Comparison of ENCODE assay signal across 8 mouse cellular contexts in the genomic region with DNA sequence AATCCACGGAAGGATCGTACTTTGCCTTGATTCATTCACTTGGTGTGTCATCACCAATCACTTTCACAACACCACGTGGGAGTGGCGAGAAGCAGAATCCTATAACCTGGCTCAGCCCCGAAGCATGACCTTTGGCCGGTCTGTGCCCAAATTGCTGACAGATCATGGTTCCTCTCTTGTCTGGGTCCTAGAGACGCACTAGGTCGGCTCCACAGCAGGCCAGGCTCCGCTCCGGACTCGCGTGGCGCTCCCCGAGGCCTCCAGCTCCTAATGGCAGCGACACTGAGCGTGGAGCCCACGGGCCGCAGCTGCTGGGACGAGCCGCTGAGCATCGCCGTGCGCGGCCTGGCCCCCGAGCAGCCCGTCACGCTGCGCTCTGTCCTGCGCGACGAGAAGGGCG. TPM values are rescaled to one million over a fixed set of nuclear protein-coding genes. Genes with fewer than 3 reads are reported as not detected.
DNase-seq lines count a peak whose midpoint lies in the region; ATAC-seq and TF ChIP-seq lines count a peak whose summit lies in the region.
"Not testable (repeated sequence)": the region's sequence is repeated elsewhere in the genome, so short reads cannot be mapped to it uniquely, and the experiment has no call there.

TSS of gene Acot4 (plus strand) at position 139 of the 400 bp plus-strand sequence.

- not testable (repeated sequence) for H3K27me3 ChIP-seq in forebrain, postnatal 0 days (ENCODE audit: insufficient read depth, low read length); hindbrain, embryonic 16.5 days (replicated peaks; ENCODE audit: control insufficient read depth, insufficient read depth, low read length); liver, postnatal 0 days (ENCODE audit: insufficient read depth, low read length); midbrain, embryonic 15.5 days (replicated peaks); stomach, embryonic 14.5 days (ENCODE audit: control insufficient read depth, insufficient read depth, low read length)

- not testable (repeated sequence) for TF ChIP-seq CTCF in forebrain, postnatal 0 days (IDR thresholded peaks at IDR 0.05; ENCODE audit: low read depth); liver, postnatal 0 days (IDR thresholded peaks at IDR 0.05; ENCODE audit: low read depth)

- peak; percentile 2 for DNase-seq in T-cell, adult 2 months (ENCODE audit: low spot score)
- DNase-seq in cerebellum, postnatal 14 days, result peak; percentile 32 to 42
- DNase-seq in forebrain, postnatal 0 days, result peak; percentile 26
- peak; percentile 64 for DNase-seq in large intestine, adult 2 months (ENCODE audit: low read depth, low spot score)
- peak; percentile 75 for DNase-seq in liver, postnatal 0 days

- peak; percentile 64 for ATAC-seq in forebrain, postnatal 0 days
- peak; percentile 67 for ATAC-seq in hindbrain, embryonic 16.5 days
- ATAC-seq in liver, postnatal 0 days, result peak; percentile 83
- ATAC-seq in midbrain, embryonic 15.5 days (replicated peaks), result not testable (repeated sequence)
- 0 out of 2 replicates have a peak, but pooled peaks have one; percentile 37 for ATAC-seq in stomach, embryonic 14.5 days (ENCODE audit: insufficient number of reproducible peaks, insufficient read depth, low FRiP score, low read depth)

- 14% methylated on average over 24 of the region's 32 CpGs for WGBS in forebrain, postnatal 0 days
- WGBS in hindbrain, embryonic 16.5 days, result 12% methylated on average over 18 of the region's 32 CpGs
- 3% methylated on average over 32 of the region's 32 CpGs for WGBS in large intestine, adult 2 months
- whole genome bisulfite sequencing in liver, postnatal 0 days (ENCODE audit: insufficient replicate concordance), result 18% methylated on average over 17 of the region's 32 CpGs
- WGBS in midbrain, embryonic 15.5 days, result 7% methylated on average over 32 of the region's 32 CpGs
- WGBS in stomach, embryonic 14.5 days, result 9% methylated on average over 23 of the region's 32 CpGs

- H3K4me2 ChIP-seq in forebrain, postnatal 0 days (ENCODE audit: low read depth), result peak within 1 kb of the TSS; percentile 64
- H3K4me2 ChIP-seq in hindbrain, embryonic 16.5 days (ENCODE audit: low read length), result peak within 1 kb of the TSS; percentile 75
- H3K4me2 ChIP-seq in liver, postnatal 0 days (ENCODE audit: low read depth, low read length), result peak within 1 kb of the TSS; percentile 67
- peak within 1 kb of the TSS; percentile 66 for H3K4me2 ChIP-seq in midbrain, embryonic 15.5 days
- peak within 1 kb of the TSS; percentile 60 for H3K4me2 ChIP-seq in stomach, embryonic 14.5 days (replicated peaks; ENCODE audit: low read depth, low read length)

- H3K36me3 ChIP-seq in forebrain, postnatal 0 days (ENCODE audit: insufficient read depth); hindbrain, embryonic 16.5 days (ENCODE audit: control insufficient read depth, insufficient read depth, low read length); liver, postnatal 0 days (replicated peaks; ENCODE audit: insufficient read depth, low read length); midbrain, embryonic 15.5 days (replicated peaks); stomach, embryonic 14.5 days (ENCODE audit: control insufficient read depth, insufficient read depth, low read length): not testable (repeated sequence)

- H3K27ac ChIP-seq in forebrain, postnatal 0 days (ENCODE audit: low read depth, low read length); hindbrain, embryonic 16.5 days (ENCODE audit: low read depth, low read length); midbrain, embryonic 15.5 days; stomach, embryonic 14.5 days (ENCODE audit: low read length): not testable (repeated sequence)
- H3K27ac ChIP-seq in liver, postnatal 0 days (ENCODE audit: low read depth), result peak within 1 kb of the TSS; percentile 79

- H3K4me1 ChIP-seq in forebrain, postnatal 0 days (ENCODE audit: insufficient read depth); hindbrain, embryonic 16.5 days (ENCODE audit: control insufficient read depth, insufficient read depth, low read depth, low read length); liver, postnatal 0 days (ENCODE audit: insufficient read depth); midbrain, embryonic 15.5 days; stomach, embryonic 14.5 days (ENCODE audit: control insufficient read depth, insufficient read depth, low read length): not testable (repeated sequence)

- H3K9ac ChIP-seq in forebrain, postnatal 0 days, result peak within 1 kb of the TSS; percentile 53
- peak within 1 kb of the TSS; percentile 68 for H3K9ac ChIP-seq in hindbrain, embryonic 16.5 days (ENCODE audit: low read depth, low read length)
- H3K9ac ChIP-seq in liver, postnatal 0 days (replicated peaks), result peak within 1 kb of the TSS; percentile 59
- H3K9ac ChIP-seq in midbrain, embryonic 15.5 days, result peak within 1 kb of the TSS; percentile 48
- peak within 1 kb of the TSS; percentile 28; the same call in 1 of the 2 replicates for H3K9ac ChIP-seq in stomach, embryonic 14.5 days (replicated peaks; ENCODE audit: low read depth, low read length)

- not testable (repeated sequence) for H3K9me3 ChIP-seq in forebrain, postnatal 0 days (ENCODE audit: low read length); hindbrain, embryonic 16.5 days (ENCODE audit: control insufficient read depth, low read length); liver, postnatal 0 days (ENCODE audit: low read length); midbrain, embryonic 15.5 days; stomach, embryonic 14.5 days (ENCODE audit: control insufficient read depth, low read depth, low read length)

- peak within 1 kb of the TSS; percentile 45 for H3K4me3 ChIP-seq in forebrain, postnatal 0 days (ENCODE audit: low read depth, low read length)
- H3K4me3 ChIP-seq in hindbrain, embryonic 16.5 days (ENCODE audit: low read length), result peak within 1 kb of the TSS; percentile 50
- peak within 1 kb of the TSS; percentile 51 for H3K4me3 ChIP-seq in liver, postnatal 0 days (ENCODE audit: low read depth, low read length)
- peak within 1 kb of the TSS; percentile 45 for H3K4me3 ChIP-seq in midbrain, embryonic 15.5 days
- H3K4me3 ChIP-seq in stomach, embryonic 14.5 days (ENCODE audit: low read depth, low read length), result peak within 1 kb of the TSS; percentile 42

- peak; percentile 66 for TF ChIP-seq EP300 in liver, postnatal 0 days (IDR thresholded peaks at IDR 0.05; ENCODE audit: low read depth)

RNA-seq across cellular contexts. Expression of gene Acot4, which starts in this region (rescaled TPM):
- total RNA-seq in forebrain, postnatal 0 days (2014; rRNA removed), result 0.31 and 0.86 TPM in 2 replicates
- 0.77 and 1.1 TPM in 2 replicates for polyA plus RNA-seq in forebrain, postnatal 0 days (2015; fragmentation: Nextera tagmentation; extraction: Ambion mirVana)
- polyA plus RNA-seq in hindbrain, embryonic 16.5 days (2015; fragmentation: Nextera tagmentation; extraction: Ambion mirVana), result 0.54 and 0.68 TPM in 2 replicates
- polyA plus RNA-seq in large intestine, adult 2 months (2012; rRNA removed), result 4.5 and 8.5 TPM in 2 replicates
- polyA plus RNA-seq in liver, postnatal 0 days (2015; fragmentation: Nextera tagmentation; extraction: Ambion mirVana), result 29.0 and 35.0 TPM in 2 replicates
- polyA plus RNA-seq in midbrain, embryonic 15.5 days (2015; fragmentation: Nextera tagmentation; extraction: Ambion mirVana), result 0.27 and 0.71 TPM in 2 replicates
- 0.33 and 0.70 TPM in 2 replicates for polyA plus RNA-seq in stomach, embryonic 14.5 days (2014; fragmentation: Nextera tagmentation; extraction: Ambion mirVana)

Comparison
In these comparisons a context has a peak if more than half of its experiments do, and no peak if none do; other contexts are left out.
1. Peak in ATAC-seq, H3K4me3 ChIP-seq, H3K9ac ChIP-seq and H3K4me2 ChIP-seq in hindbrain, embryonic 16.5 days; RNA of the gene not detected or under 1 TPM.
2. Peak in ATAC-seq, H3K4me3 ChIP-seq, H3K9ac ChIP-seq and H3K4me2 ChIP-seq in stomach, embryonic 14.5 days; RNA of the gene not detected or under 1 TPM.
3. DNase-seq: peak in every context shown above with its lines; median percentile 75 in liver, postnatal 0 days; 64 in large intestine, adult 2 months; 37 in cerebellum, postnatal 14 days; 26 in forebrain, postnatal 0 days; 2 in T-cell, adult 2 months.